Mouse (Mus musculus): ENCODE results near the gene Plekhn1. TPM values are rescaled to one million over a fixed set of nuclear protein-coding genes. Genes with fewer than 3 reads are reported as not detected.
A peak's percentile ranks its signal among the peaks of the same experiment; 100 is the strongest.

Plekhn1 gene
- 1 to 10 TPM; 5.5 to 6.6 (median 6.2) TPM for total RNA-seq (2022)

- DNase-seq (ENCODE audit: low spot score in 2 of 2), result peak; percentile 44 to 55
Measured at GRCm38 (mm10) chr4:156234701-156235213, at the start of gene Plekhn1. Gene Plekhn1 (minus strand): TSS chr4:156234857.

GRCm38 (mm10) chr4:156255078-156255839 lies 20.6 kb upstream of the Plekhn1 start, which contains the start of gene Samd11:
Gene Samd11 (minus strand): TSS chr4:156255657.
- DNase-seq (ENCODE audit: low spot score in 2 of 2), result no peak

- DNase-seq (ENCODE audit: low spot score in 2 of 2), result no peak
Measured at GRCm38 (mm10) chr4:156254361-156255077, 19.9 kb upstream of the Plekhn1 start.

GRCm38 (mm10) chr4:156253043-156253442 lies 18.4 kb upstream of the Plekhn1 start:
- no peak for DNase-seq (ENCODE audit: low spot score in 2 of 2)

GRCm38 (mm10) chr4:156252619-156253018 lies 18.0 kb upstream of the Plekhn1 start:
- no peak for DNase-seq (ENCODE audit: low spot score in 2 of 2)

- no peak for DNase-seq (ENCODE audit: low spot score in 2 of 2)
Measured at GRCm38 (mm10) chr4:156252140-156252539, 17.5 kb upstream of the Plekhn1 start.

- DNase-seq (ENCODE audit: low spot score in 2 of 2), result no peak
Measured at GRCm38 (mm10) chr4:156251081-156251480, 16.4 kb upstream of the Plekhn1 start.

GRCm38 (mm10) chr4:156249567-156249966 lies 14.9 kb upstream of the Plekhn1 start:
- DNase-seq (ENCODE audit: low spot score in 2 of 2), result no peak

- DNase-seq (ENCODE audit: low spot score in 2 of 2), result no peak
Measured at GRCm38 (mm10) chr4:156236651-156237447, 2.2 kb upstream of the Plekhn1 start.

- DNase-seq (ENCODE audit: low spot score in 2 of 2), result peak; percentile 71 to 80
Measured at GRCm38 (mm10) chr4:156235808-156236533, 1.3 kb upstream of the Plekhn1 start, which contains the start of gene Noc2l. Gene Noc2l (plus strand): TSS chr4:156236010.

- no peak for DNase-seq (ENCODE audit: low spot score in 2 of 2)
Measured at GRCm38 (mm10) chr4:156235360-156235770, 708 bp upstream of the Plekhn1 start.

- no peak for DNase-seq (ENCODE audit: low spot score in 2 of 2)
Measured at GRCm38 (mm10) chr4:156234021-156234501, 596 bp downstream of the Plekhn1 start.

GRCm38 (mm10) chr4:156228393-156229024 lies 6.1 kb downstream of the Plekhn1 start:
- DNase-seq (ENCODE audit: low spot score in 2 of 2), result no peak

GRCm38 (mm10) chr4:156227752-156228392 lies 6.8 kb downstream of the Plekhn1 start:
- DNase-seq (ENCODE audit: low spot score in 2 of 2), result no peak

- no peak for DNase-seq (ENCODE audit: low spot score in 2 of 2)
Measured at GRCm38 (mm10) chr4:156224276-156224675, 10.4 kb downstream of the Plekhn1 start.

- peak in 1 of 2 experiments; percentile 42 for DNase-seq (ENCODE audit: low spot score in 2 of 2)
Measured at GRCm38 (mm10) chr4:156219936-156220335, 14.7 kb downstream of the Plekhn1 start.

GRCm38 (mm10) chr4:156217838-156218237 lies 16.8 kb downstream of the Plekhn1 start:
- peak in 1 of 2 experiments; percentile 37 for DNase-seq (ENCODE audit: low spot score in 2 of 2)

- peak in 1 of 2 experiments; percentile 37 for DNase-seq (ENCODE audit: low spot score in 2 of 2)
Measured at GRCm38 (mm10) chr4:156217022-156217669, 17.5 kb downstream of the Plekhn1 start.

GRCm38 (mm10) chr4:156216196-156216595 lies 18.5 kb downstream of the Plekhn1 start:
- no peak for DNase-seq (ENCODE audit: low spot score in 2 of 2)

Measured in gastrocnemius, adult 8-10 months (tissue).